Mouse (Mus musculus) testis, adult 2 months (tissue): ENCODE results near the gene Mrpl54.

ENCODE experiments used
- CTCF ChIP-seq: fragments of 200-500 bp; IDR thresholded peaks from 2 replicates; pipeline ENCODE4 v1.5.1; 2012; ENCODE audit warnings: low read depth, mild to moderate bottlenecking, inconsistent platforms, low read length, moderate library complexity; ENCODE audit not compliant: control insufficient read depth, insufficient read depth, insufficient replicate concordance
- POLR2A ChIP-seq: fragments of 200-500 bp; IDR thresholded peaks from 2 replicates; pipeline ENCODE4 v1.6.1; 2012; ENCODE audit warnings: low read depth, mild to moderate bottlenecking, inconsistent platforms, low read length, moderate library complexity; ENCODE audit not compliant: control insufficient read depth

DNA sequence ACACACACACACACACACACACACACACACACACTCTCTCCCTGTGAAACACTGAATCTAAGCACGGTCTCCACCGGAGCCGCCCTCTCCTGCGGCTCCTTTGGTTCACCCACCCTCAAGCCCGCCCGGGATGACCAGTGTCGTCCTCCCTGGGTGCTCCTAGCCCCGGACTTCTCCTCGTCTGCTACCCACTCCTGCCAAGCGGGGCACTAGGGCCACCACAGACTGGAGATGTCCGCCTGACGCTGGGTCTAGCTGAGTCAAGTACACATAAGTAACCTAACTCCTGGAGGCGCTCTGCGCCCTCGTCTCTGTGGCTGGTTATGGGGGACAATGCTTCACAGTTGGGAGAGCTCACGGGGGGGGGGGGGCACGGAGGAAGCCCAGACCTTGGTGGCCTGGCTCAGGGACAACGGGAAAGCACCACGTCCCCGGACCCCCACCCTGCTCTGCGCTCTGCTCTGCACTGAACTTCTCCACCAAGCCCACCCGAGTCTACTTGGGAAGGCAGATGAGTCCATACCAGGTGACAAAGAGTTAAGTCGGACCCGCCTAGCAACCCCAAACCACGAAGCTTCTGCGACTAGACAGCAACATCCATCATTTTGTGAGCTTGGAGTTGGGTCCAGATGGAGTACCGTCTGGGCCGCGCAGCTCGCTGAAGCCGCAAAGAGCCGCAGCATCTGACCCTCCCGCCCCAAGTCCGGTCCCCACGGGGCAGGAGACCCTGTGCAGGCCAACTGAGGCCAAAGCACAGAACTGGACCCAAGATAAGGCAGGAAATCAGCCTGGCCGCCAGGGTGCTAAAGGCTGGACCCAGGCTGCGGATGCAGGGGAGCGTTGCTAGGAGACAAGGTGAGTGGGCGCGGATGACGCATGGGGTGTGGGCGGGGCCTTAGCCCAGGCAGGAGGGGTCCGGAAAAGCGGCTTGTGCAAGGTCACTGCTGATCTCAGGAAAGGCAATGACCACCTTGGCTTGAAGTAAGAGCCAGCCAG is 14.0 kb downstream of the Mrpl54 start, which contains the start of gene Matk:
- TF ChIP-seq CTCF = no peak
- peak; percentile 50; the same call in 1 of the 2 replicates for TF ChIP-seq POLR2A
